Mouse (Mus musculus): ENCODE measurements around the gene Misp. TPM values are rescaled to one million over a fixed set of nuclear protein-coding genes. Genes with fewer than 3 reads are reported as not detected.

Gene Misp
- total RNA-seq, 2 experiments from 2014 or later = 0.33 to 0.78 TPM

GRCm38 (mm10) chr10:79871845-79872244 lies 51.1 kb downstream of the Misp start:
- DNase-seq (ENCODE audit: low spot score in 2 of 2) = no peak

DNA sequence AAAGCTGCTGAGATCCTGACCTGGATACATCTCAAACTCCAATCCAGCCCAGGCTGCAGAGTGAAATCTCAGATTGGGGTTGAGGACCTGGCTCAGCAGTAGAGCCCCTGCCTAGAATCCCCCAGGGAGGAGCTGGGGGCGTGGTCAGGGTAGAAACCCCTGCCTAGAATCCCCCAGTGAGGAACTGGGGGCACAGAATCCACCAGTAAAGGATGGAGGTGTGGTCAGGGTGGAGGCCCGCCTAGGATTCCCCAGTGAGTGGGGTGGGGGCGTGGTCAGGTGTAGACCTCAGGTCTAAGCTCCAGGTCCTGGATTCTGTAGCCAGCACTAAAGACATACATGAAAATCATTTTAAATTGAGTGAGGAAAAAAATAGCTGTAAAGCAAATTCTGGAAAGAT lies 52.1 kb downstream of the Misp start:
- no peak for DNase-seq (ENCODE audit: low spot score in 2 of 2)

DNA sequence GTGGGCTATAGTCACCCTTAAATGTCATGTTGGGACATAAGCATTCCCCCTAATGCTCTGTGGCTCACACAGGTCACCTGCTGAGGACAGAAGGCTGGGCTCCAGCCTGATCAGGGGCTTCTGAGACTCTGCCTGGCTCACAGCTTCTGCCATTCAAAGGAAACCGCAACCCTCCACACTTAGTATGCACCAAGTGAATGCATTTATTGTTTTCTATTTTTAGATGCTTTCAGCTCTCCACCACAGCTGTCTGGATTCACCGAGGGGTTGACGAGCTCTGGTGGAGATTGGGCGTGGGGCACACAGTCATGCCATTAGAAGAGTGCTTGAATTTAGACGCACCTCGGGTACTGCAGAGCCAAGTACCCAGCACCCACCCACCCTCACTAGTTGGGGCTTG lies 52.5 kb downstream of the Misp start:
- DNase-seq (ENCODE audit: low spot score in 2 of 2) = no peak

- DNase-seq (ENCODE audit: low spot score in 2 of 2) = no peak
Observed at GRCm38 (mm10) chr10:79873715-79874289, 53.0 kb downstream of the Misp start.

GRCm38 (mm10) chr10:79874290-79874862 lies 53.6 kb downstream of the Misp start, which contains the start of the genes Prtn3 and Plppr3:
Prtn3 (plus strand) TSS chr10:79874476.
Plppr3 (minus strand) TSS chr10:79874634.
- peak; percentile 47 to 58 for DNase-seq (ENCODE audit: low spot score in 2 of 2)

DNA sequence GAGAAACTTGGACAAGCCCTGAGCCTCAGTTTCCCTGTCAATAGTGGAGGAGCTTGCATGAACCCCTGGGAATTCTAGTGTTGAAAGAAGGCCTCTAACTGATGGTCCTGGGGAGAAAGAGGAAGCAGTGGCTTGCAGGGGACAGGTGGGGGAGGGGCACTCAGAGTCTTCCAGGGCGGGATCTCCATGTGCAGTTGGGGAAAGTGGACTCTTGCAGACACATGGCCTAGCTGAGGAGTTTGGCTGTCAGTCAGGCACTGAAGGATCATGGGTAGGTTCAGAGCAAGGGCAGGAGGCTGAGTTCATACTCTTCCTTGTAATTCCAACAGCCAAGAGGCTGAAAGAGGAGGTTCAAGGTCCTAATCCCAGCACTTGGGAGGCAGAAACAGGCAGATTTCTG lies 56.4 kb downstream of the Misp start:
- DNase-seq (ENCODE audit: low spot score in 2 of 2) = no peak

DNA sequence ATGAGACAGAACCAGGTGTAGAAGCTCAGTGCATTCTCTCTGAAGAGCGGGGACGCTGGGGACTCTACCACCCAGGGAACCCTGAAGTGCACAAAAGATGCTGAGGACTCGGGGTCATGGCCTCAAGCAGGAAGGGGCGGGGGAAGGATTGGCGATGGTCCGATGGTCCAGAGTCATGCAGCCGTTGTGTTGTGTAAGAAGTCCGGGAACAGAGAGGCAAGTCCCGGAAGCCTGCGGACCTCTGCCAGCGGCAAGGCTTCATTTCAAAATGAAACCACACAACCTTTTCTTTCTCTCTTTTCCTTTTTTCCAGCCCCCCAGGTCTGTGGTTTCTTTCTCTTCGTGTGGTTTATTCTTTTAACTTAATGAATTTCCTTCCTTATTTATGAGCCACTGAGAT lies 57.0 kb downstream of the Misp start:
- no peak for DNase-seq (ENCODE audit: low spot score in 2 of 2)

DNA sequence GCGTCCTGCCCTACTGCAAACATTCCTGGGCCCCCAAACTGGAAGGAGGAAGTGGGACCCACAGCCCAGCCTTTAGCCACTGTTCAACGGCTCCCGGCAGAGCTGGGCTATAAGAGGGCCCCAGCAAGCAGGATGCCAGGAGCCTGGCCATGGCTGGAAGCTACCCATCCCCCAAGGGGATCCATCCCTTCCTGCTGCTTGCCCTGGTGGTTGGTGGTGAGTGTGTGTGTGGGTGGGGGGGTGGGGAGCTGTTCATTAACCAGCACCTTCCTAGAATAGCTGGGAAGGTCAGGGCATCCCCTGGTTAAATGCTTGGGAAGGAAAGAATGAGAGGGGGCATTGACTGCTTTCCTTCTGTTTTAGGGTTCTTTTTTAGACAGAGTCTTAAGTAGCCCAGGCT lies 58.7 kb downstream of the Misp start:
- no peak for DNase-seq (ENCODE audit: low spot score in 2 of 2)

Small RNAs within 50 kb of the gene (microRNA-seq; reads per million reads assigned to microRNA genes)
- 0 to 0.39 reads per million in 2 experiments for gene Mir6910

Other genes with a start within 250 kb of the Misp start
- gene Theg, start 233.7 kb upstream of the Misp start, total RNA-seq (2021) = not detected
- gene C2cd4c, start 207.0 kb upstream of the Misp start, total RNA-seq (2021) = 10 to 100 TPM; 11.0 to 11.3 TPM
- gene Shc2, start 183.1 kb upstream of the Misp start, total RNA-seq (2021) = 10 to 100 TPM; 48.0 to 48.3 TPM
- under 1 TPM; 0.39 to 0.62 TPM for gene Odf3l2, start 175.3 kb upstream of the Misp start, total RNA-seq (2021)
- under 1 TPM in 1 of 2 experiments, not detected in 1; 0.32 TPM for gene Madcam1, start 156.4 kb upstream of the Misp start, total RNA-seq (2021)
- 10 to 100 TPM; 68.5 to 80.9 TPM for gene Tpgs1, start 151.6 kb upstream of the Misp start, total RNA-seq (2021)
- 10 to 100 TPM; 54.8 to 56.2 TPM for gene Cdc34, start 138.8 kb upstream of the Misp start, total RNA-seq (2021)
- gene Gzmm, start 132.0 kb upstream of the Misp start, total RNA-seq (2021) = 1 to 10 TPM; 1.6 to 1.8 TPM
- gene Bsg, start 116.5 kb upstream of the Misp start, total RNA-seq (2021) = 100 to 1,000 TPM; 692 to 694 TPM
- gene Hcn2, start 104.4 kb upstream of the Misp start, total RNA-seq (2021) = 10 to 100 TPM; 82.8 to 84.2 TPM
- 10 to 100 TPM; 36.1 to 44.7 TPM for gene Polrmt, start 74.4 kb upstream of the Misp start, total RNA-seq (2021)
- gene Fgf22, start 65.9 kb upstream of the Misp start, total RNA-seq (2021) = 1 to 10 TPM; 1.2 to 1.7 TPM
- gene Rnf126, start 54.0 kb upstream of the Misp start, total RNA-seq (2021) = 10 to 100 TPM; 90.8 to 97.7 TPM
- gene Fstl3, start 43.7 kb upstream of the Misp start, total RNA-seq (2021) = 1 to 10 TPM; 1.3 to 1.5 TPM
- under 1 TPM; 0.21 to 0.31 TPM for gene Prss57, start 30.0 kb upstream of the Misp start, total RNA-seq (2021)
- 100 to 1,000 TPM; 392 to 395 TPM for gene Palm, start 27.4 kb upstream of the Misp start, total RNA-seq (2021)
- gene Ptbp1, start 33.4 kb downstream of the Misp start, total RNA-seq (2021) = 10 to 100 TPM; 63.8 to 66.5 TPM
- 1 to 10 TPM; 3.6 to 3.7 TPM for gene Prtn3, start 53.5 kb downstream of the Misp start, total RNA-seq (2021)
- 100 to 1,000 TPM; 113 TPM for gene Plppr3, start 53.6 kb downstream of the Misp start, total RNA-seq (2021)
- gene Elane, start 65.3 kb downstream of the Misp start, total RNA-seq (2021) = not detected
- gene Cfd, start 69.9 kb downstream of the Misp start, total RNA-seq (2021) = not detected
- 10 to 100 TPM; 55.7 to 56.2 TPM for gene Med16, start 87.9 kb downstream of the Misp start, total RNA-seq (2021)
- not detected for gene Gm26602, start 89.9 kb downstream of the Misp start, total RNA-seq (2021)
- 1 to 10 TPM; 7.5 TPM for gene Kiss1r, start 96.0 kb downstream of the Misp start, total RNA-seq (2021)
- 100 to 1,000 TPM; 380 to 386 TPM for gene R3hdm4, start 100.2 kb downstream of the Misp start, total RNA-seq (2021)
- 1 to 10 TPM; 5.5 to 8.4 TPM for gene Arid3a, start 106.1 kb downstream of the Misp start, total RNA-seq (2021)
- gene Wdr18, start 139.2 kb downstream of the Misp start, total RNA-seq (2021) = 10 to 100 TPM; 41.8 to 46.5 TPM
- under 1 TPM; 0.13 to 0.27 TPM for gene Grin3b, start 149.7 kb downstream of the Misp start, total RNA-seq (2021)
- gene Tmem259, start 163.3 kb downstream of the Misp start, total RNA-seq (2021) = 100 to 1,000 TPM; 137 to 139 TPM
- 10 to 100 TPM in 1 of 2 experiments, 1 to 10 TPM in 1; 8.2 to 10.3 TPM for gene Cnn2, start 167.6 kb downstream of the Misp start, total RNA-seq (2021)
- gene Abca7, start 175.5 kb downstream of the Misp start, total RNA-seq (2021) = 10 to 100 TPM in 1 of 2 experiments, 1 to 10 TPM in 1; 9.3 to 10.3 TPM
- gene Arhgap45, start 195.7 kb downstream of the Misp start, total RNA-seq (2021) = 1 to 10 TPM; 3.3 to 3.8 TPM
- 10 to 100 TPM; 66.9 to 76.7 TPM for gene Polr2e, start 218.8 kb downstream of the Misp start, total RNA-seq (2021)
- gene Gpx4, start 226.2 kb downstream of the Misp start, total RNA-seq (2021) = 100 to 1,000 TPM; 408 to 448 TPM

All from layer of hippocampus, postnatal 10 days (tissue).